Mouse (Mus musculus): ENCODE data around the gene Zdhhc20. TPM values are rescaled to one million over a fixed set of nuclear protein-coding genes. Genes with fewer than 3 reads are reported as not detected.
"Not testable (repeated sequence)": the region's sequence is repeated elsewhere in the genome, so short reads cannot be mapped to it uniquely, and the experiment has no call there.

Zdhhc20 gene
- polyA plus RNA-seq, 1 experiment from 2014 or later = 64.9 TPM

DNA sequence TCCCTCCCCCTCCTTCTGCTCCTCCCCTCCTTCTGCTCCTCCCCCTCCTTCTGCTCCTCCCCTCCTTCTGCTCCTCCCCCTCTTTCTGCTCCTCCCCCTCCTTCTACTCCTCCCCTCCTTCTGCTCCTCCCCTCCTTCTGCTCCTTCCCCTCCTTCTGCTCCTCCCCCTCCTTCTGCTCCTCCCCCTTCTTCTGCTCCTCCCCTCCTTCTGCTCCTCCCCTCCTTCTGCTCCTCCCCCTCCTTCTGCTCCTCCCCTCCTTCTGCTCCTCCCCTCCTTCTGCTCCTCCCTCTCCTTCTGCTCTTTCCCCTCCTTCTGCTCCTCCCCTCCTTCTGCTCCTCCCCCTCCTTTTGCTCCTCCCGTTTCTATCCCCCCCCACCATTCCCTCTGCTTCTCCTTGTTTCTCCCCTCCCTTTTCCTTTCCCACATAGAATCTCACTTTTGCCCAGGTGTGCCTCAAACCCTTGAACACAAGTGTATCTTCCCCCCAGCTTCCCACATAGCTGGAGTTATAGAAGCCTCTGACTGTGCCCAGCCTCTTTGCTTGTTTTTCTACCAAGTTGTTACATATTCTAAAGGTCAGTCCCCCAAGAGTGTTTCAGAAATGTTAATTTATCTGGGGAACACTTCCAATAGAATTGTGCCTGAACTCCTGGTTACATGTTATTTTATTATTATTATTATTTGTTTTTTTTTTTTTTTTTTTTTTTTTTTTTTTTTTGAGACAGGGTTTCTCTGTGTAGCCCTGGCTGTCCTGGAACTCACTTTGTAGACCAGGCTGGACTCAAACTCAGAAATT, 22.3 kb upstream of the Zdhhc20 start:
- ATAC-seq (ENCODE audit: low FRiP score, low TSS enrichment) = not testable (repeated sequence)
- whole genome bisulfite sequencing = 44% methylated on average over 1 of the region's 1 CpGs

DNA sequence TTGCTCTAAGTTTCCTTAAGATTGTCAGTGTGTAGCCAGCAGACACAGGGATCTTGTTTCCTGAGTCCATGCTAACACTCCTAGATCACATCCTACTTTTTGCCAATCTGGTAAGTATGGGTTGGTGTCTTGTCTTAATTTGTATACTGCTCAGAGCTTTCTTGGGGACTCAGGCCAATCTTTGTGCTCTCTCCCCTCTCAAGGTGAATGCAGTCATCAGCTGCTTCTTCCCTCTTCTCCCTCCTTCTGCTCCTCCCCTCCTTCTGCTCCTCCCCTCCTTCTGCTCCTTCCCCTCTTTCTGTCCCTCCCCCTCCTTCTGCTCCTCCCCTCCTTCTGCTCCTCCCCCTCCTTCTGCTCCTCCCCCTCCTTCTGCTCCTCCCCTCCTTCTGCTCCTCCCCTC, 21.7 kb upstream of the Zdhhc20 start:
- not testable (repeated sequence) for H3K4me1 ChIP-seq (ENCODE audit: insufficient read depth, low read length); H3K27ac ChIP-seq (ENCODE audit: low read length); H3K4me3 ChIP-seq (ENCODE audit: low read length); H3K4me2 ChIP-seq (replicated peaks; ENCODE audit: low read depth, low read length); H3K9ac ChIP-seq (replicated peaks; ENCODE audit: low read length); ATAC-seq (ENCODE audit: low FRiP score, low TSS enrichment); H3K9me3 ChIP-seq (ENCODE audit: low read length); H3K27me3 ChIP-seq (ENCODE audit: insufficient read depth, low read length)
- H3K36me3 ChIP-seq (ENCODE audit: insufficient read depth, low read length) = peaks cover 12% of the 10 kb centered on the region

More for the DNA sequence above, 22.3 kb upstream of the Zdhhc20 start:
- H3K27ac ChIP-seq (ENCODE audit: low read length); H3K9me3 ChIP-seq (ENCODE audit: low read length); H3K4me1 ChIP-seq (ENCODE audit: insufficient read depth, low read length); H3K4me3 ChIP-seq (ENCODE audit: low read length); H3K9ac ChIP-seq (replicated peaks; ENCODE audit: low read length); H3K4me2 ChIP-seq (replicated peaks; ENCODE audit: low read depth, low read length); H3K27me3 ChIP-seq (ENCODE audit: insufficient read depth, low read length): not testable (repeated sequence)
- peaks cover 18% of the 10 kb centered on the region for H3K36me3 ChIP-seq (ENCODE audit: insufficient read depth, low read length)

DNA sequence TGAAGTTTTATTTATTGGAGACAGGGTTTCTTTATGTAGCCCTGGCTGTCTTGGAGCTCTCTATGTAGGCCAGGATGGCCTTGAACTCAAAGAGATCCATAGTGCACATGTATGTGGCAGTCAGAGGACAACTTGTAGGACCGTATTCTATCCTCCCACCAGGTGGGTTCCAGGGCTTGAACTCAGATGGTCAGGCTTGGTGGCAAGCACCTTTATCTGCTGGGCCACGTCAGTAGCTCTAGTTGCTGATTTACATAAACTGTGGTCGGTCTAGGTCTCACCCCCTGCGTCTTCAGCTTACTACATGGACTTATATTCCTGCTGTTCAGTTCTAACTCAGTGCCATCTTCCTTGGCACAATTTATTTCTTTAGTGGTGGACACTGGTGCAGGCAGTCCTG, 21.2 kb upstream of the Zdhhc20 start:
- no peak overlapping the region for H3K9ac ChIP-seq (replicated peaks; ENCODE audit: low read length)
- no peaks in the 10 kb centered on the region for H3K9me3 ChIP-seq (ENCODE audit: low read length)
- H3K4me3 ChIP-seq (ENCODE audit: low read length) = no peak overlapping the region
- H3K27ac ChIP-seq (ENCODE audit: low read length) = no peak overlapping the region
- ATAC-seq (ENCODE audit: low FRiP score, low TSS enrichment) = no peak
- H3K27me3 ChIP-seq (ENCODE audit: insufficient read depth, low read length) = no peaks in the 10 kb centered on the region
- H3K4me2 ChIP-seq (replicated peaks; ENCODE audit: low read depth, low read length) = no peak overlapping the region
- no peaks in the 10 kb centered on the region for H3K4me1 ChIP-seq (ENCODE audit: insufficient read depth, low read length)
- H3K36me3 ChIP-seq (ENCODE audit: insufficient read depth, low read length) = peaks cover 8% of the 10 kb centered on the region
- 83% methylated on average over 4 of the region's 4 CpGs for WGBS

DNA sequence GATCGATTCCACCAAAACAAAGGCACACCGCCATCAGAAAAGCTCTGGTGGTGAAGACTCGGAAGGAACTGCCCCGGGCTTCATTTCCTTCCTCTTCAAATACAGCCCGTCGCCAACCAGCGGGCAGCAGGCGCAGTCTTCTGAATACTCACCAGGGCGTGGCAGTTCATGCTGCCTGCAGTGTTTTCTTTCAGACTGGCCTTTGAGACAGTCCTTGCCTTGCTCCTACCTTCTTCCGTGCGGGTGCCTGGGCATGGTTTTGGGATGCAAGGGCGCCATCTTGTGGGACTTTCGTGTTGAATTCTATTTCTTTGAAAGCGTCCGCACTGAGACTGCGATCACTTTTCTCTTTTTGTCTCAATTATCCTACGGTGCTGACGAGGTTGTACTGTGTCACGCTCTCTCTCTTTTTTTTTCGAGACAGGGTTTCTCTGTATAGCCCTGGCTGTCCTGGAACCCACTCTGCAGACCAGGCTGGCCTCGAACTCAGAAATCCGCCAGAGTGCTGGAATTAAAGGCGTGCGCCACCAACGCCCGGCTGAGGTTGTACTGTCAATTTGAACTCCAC, 20.5 kb upstream of the Zdhhc20 start:
- H3K4me2 ChIP-seq (replicated peaks; ENCODE audit: low read depth, low read length) = peak overlapping the region; percentile 60
- no peak overlapping the region for H3K27ac ChIP-seq (ENCODE audit: low read length)
- no peaks in the 10 kb centered on the region for H3K27me3 ChIP-seq (ENCODE audit: insufficient read depth, low read length)
- H3K36me3 ChIP-seq (ENCODE audit: insufficient read depth, low read length) = 0 out of 2 replicates have a peak, but pooled peaks cover under 1% of the 10 kb centered on the region
- peak; percentile 96 for ATAC-seq (ENCODE audit: low FRiP score, low TSS enrichment)
- no peaks in the 10 kb centered on the region for H3K9me3 ChIP-seq (ENCODE audit: low read length)
- 20% methylated on average over 26 of the region's 26 CpGs for WGBS
- H3K4me3 ChIP-seq (ENCODE audit: low read length) = peak overlapping the region; percentile 39
- peak overlapping the region; percentile 66 for H3K9ac ChIP-seq (replicated peaks; ENCODE audit: low read length)
- H3K4me1 ChIP-seq (ENCODE audit: insufficient read depth, low read length) = no peaks in the 10 kb centered on the region

DNA sequence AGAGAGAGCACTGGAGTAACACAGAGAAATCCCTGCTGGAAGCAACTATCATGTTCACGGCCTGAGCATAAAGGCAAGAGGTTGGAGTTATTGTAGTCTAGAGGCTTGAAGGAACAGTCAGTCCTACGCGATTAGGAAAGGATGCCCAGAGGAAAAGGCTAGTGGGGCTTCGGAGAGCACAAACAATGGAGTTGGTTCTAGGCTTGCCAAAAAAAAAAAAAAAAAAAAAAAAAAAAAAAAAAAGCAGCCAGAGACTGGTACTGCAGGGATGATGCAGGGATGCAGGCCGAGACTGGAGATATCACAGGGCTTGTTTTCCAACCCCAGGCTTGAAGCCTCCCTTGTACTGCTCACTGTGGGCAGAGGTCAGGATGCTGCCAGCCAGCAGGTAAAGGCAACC, 19.2 kb upstream of the Zdhhc20 start:
- WGBS = 89% methylated on average over 5 of the region's 5 CpGs
- no peak overlapping the region for H3K4me2 ChIP-seq (replicated peaks; ENCODE audit: low read depth, low read length)
- no peak overlapping the region for H3K9ac ChIP-seq (replicated peaks; ENCODE audit: low read length)
- no peaks in the 10 kb centered on the region for H3K36me3 ChIP-seq (ENCODE audit: insufficient read depth, low read length)
- no peak overlapping the region for H3K4me3 ChIP-seq (ENCODE audit: low read length)
- no peaks in the 10 kb centered on the region for H3K9me3 ChIP-seq (ENCODE audit: low read length)
- H3K4me1 ChIP-seq (ENCODE audit: insufficient read depth, low read length) = no peaks in the 10 kb centered on the region
- H3K27ac ChIP-seq (ENCODE audit: low read length) = no peak overlapping the region
- H3K27me3 ChIP-seq (ENCODE audit: insufficient read depth, low read length) = no peaks in the 10 kb centered on the region
- ATAC-seq (ENCODE audit: low FRiP score, low TSS enrichment) = no peak

DNA sequence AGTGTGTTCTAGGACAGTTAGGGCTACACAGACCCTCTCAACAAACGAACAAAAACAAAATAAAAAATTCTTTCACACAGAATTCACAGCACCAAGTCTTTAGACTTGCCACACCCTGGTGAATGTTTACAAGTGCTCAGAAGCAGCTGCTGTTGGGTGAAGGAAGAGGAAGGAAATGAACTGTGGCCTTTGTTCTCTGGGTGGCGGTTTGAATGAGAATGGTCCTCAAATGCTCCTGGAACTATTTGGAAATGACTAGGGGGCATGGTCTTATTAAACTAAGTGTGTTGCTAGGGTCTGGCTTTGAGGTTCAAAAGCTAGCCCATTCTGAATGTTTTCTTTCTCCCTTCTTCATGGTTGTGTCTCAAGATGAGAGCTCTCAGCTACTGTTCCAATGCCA, 18.4 kb upstream of the Zdhhc20 start:
- Histone ChIP-seq H3K9me3 (ENCODE audit: low read length) (no peaks in the 10 kb centered on the region), H3K27ac (ENCODE audit: low read length) (no peak overlapping the region), H3K36me3 (ENCODE audit: insufficient read depth, low read length) (no peaks in the 10 kb centered on the region), H3K4me2 (replicated peaks; ENCODE audit: low read depth, low read length) (no peak overlapping the region), H3K9ac (replicated peaks; ENCODE audit: low read length) (no peak overlapping the region), H3K4me3 (ENCODE audit: low read length) (no peak overlapping the region), H3K27me3 (ENCODE audit: insufficient read depth, low read length) (no peaks in the 10 kb centered on the region), H3K4me1 (ENCODE audit: insufficient read depth, low read length) (no peaks in the 10 kb centered on the region)
- ATAC-seq (ENCODE audit: low FRiP score, low TSS enrichment) = no peak
- 58% methylated on average over 2 of the region's 2 CpGs for WGBS

DNA sequence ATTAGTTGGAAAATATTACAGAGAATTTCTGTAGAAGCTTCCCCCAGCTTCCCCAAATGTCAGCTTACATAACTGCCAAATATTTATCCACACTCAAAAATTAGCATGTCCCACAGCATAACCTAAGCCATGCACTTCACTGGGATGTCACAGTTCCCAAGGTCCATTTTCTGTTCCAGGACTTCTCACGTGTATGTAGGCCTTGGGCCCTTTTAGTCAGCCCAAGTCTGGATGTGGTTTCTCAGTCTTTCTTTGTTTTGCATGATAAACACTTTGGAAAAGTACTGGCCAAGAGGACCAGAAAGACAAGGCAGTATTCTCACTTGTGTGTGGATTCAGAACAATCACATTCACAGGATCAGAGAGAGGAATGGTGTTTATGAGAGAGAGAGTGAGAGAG, 11.9 kb upstream of the Zdhhc20 start:
- no peaks in the 10 kb centered on the region for H3K27me3 ChIP-seq (ENCODE audit: insufficient read depth, low read length)
- no peak overlapping the region for H3K9ac ChIP-seq (replicated peaks; ENCODE audit: low read length)
- H3K36me3 ChIP-seq (ENCODE audit: insufficient read depth, low read length) = no peaks in the 10 kb centered on the region
- H3K4me3 ChIP-seq (ENCODE audit: low read length) = no peak overlapping the region
- no peak overlapping the region for H3K27ac ChIP-seq (ENCODE audit: low read length)
- no peak overlapping the region for H3K4me2 ChIP-seq (replicated peaks; ENCODE audit: low read depth, low read length)
- WGBS = 69% methylated on average over 1 of the region's 1 CpGs
- no peak for ATAC-seq (ENCODE audit: low FRiP score, low TSS enrichment)
- H3K4me1 ChIP-seq (ENCODE audit: insufficient read depth, low read length) = no peaks in the 10 kb centered on the region
- no peaks in the 10 kb centered on the region for H3K9me3 ChIP-seq (ENCODE audit: low read length)

DNA sequence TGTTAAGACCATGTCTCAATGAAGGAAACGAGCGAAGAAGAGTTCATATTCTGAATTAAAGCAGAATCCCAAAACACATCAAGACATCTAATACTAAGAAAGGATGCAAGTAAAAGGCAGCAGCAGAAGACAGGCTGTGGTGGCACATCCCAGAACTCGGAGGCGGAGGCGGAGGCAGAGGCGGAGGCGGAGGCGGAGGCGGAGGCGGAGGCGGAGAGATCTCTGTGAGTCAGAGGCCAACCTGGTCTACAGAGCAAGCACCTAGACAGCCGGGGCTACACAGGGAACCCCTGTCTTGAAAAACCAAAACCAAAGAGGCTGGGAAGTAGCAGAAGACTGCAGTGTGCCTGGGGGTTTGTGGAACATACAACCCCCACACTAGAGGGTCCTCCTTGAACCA, 6.8 kb upstream of the Zdhhc20 start:
- WGBS = 96% methylated on average over 12 of the region's 12 CpGs

DNA sequence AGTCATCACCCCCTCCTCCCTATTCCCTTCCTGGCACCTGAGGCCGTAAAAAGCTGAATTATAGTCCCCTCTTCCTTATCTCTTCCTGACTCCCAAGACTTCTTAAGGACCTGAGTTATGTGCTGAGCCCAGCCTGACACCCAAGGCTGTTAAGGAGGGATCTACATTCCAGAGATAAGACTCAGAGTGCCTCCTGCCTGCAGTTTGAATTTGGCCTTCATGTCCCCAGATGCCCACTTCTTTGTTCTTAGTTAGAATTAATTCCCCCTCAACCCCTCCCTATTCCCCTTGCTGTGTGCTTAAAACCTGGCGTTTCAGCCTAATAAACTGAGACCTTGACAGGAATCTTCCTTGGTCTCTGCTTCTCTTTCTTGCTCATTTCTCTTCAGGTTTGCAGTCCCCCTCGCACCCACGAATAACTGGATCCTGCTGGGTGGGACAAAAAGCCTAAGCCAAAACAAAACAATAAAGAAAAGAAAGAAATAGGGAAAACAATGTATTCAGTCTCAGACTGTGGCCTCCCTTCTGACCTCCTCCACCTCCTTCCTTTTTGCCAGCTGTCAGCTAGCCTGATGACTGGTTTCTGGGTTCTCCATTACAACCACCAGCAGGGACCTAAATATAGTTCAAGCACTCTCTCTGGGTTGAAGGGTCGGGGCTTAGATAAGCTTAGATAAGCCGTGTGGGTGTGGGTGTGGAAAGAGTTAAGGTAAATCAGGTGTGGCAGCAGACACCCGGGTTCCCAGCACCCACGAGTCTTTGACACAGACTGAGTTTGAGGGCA, 6.2 kb upstream of the Zdhhc20 start:
- H3K4me2 ChIP-seq (replicated peaks; ENCODE audit: low read depth, low read length); H3K9ac ChIP-seq (replicated peaks; ENCODE audit: low read length); H3K27ac ChIP-seq (ENCODE audit: low read length); H3K4me3 ChIP-seq (ENCODE audit: low read length); H3K4me1 ChIP-seq (ENCODE audit: insufficient read depth, low read length); H3K36me3 ChIP-seq (ENCODE audit: insufficient read depth, low read length); H3K9me3 ChIP-seq (ENCODE audit: low read length); H3K27me3 ChIP-seq (ENCODE audit: insufficient read depth, low read length); ATAC-seq (ENCODE audit: low FRiP score, low TSS enrichment): not testable (repeated sequence)
- WGBS = 71% methylated on average over 8 of the region's 8 CpGs

More for the DNA sequence above, 6.8 kb upstream of the Zdhhc20 start:
- Histone ChIP-seq H3K36me3 (ENCODE audit: insufficient read depth, low read length) (no peaks in the 10 kb centered on the region), H3K9ac (replicated peaks; ENCODE audit: low read length) (no peak overlapping the region), H3K27me3 (ENCODE audit: insufficient read depth, low read length) (no peaks in the 10 kb centered on the region), H3K27ac (ENCODE audit: low read length) (no peak overlapping the region), H3K4me2 (replicated peaks; ENCODE audit: low read depth, low read length) (no peak overlapping the region), H3K4me3 (ENCODE audit: low read length) (no peak overlapping the region), H3K4me1 (ENCODE audit: insufficient read depth, low read length) (no peaks in the 10 kb centered on the region), H3K9me3 (ENCODE audit: low read length) (no peaks in the 10 kb centered on the region)
- no peak for ATAC-seq (ENCODE audit: low FRiP score, low TSS enrichment)

DNA sequence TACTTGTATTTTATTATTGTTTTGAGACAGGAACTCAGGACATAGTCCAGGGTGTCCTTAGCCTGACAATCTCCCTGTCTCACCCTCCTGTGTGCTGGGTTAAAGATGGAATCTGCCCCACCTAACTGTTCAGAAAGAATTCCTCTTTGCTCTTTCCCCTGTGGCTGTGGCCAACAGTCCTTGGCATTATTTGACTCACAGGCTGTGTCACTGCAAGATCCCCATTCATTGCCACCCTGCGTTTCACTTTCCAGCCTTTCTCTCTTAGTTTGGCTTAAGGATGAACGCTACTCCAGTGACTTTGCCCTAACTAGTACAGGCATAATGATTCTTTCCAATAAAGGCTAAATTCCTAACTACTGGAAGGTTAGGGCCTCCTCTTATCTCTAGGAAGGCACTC, 4.3 kb upstream of the Zdhhc20 start:
- Histone ChIP-seq H3K4me1 (ENCODE audit: insufficient read depth, low read length) (no peaks in the 10 kb centered on the region), H3K27ac (ENCODE audit: low read length) (no peak overlapping the region), H3K9ac (replicated peaks; ENCODE audit: low read length) (no peak overlapping the region), H3K4me3 (ENCODE audit: low read length) (no peak overlapping the region), H3K9me3 (ENCODE audit: low read length) (no peaks in the 10 kb centered on the region), H3K27me3 (ENCODE audit: insufficient read depth, low read length) (no peaks in the 10 kb centered on the region), H3K4me2 (replicated peaks; ENCODE audit: low read depth, low read length) (no peak overlapping the region), H3K36me3 (ENCODE audit: insufficient read depth, low read length) (no peaks in the 10 kb centered on the region)
- no peak for ATAC-seq (ENCODE audit: low FRiP score, low TSS enrichment)
- 89% methylated on average over 2 of the region's 2 CpGs for WGBS
